8 mouse cellular contexts compared by ENCODE assay signal in genomic region chr8:114973002-114973461, GRCm38 (mm10).
DNase-seq lines count a peak whose midpoint lies in the region; ATAC-seq and TF ChIP-seq lines count a peak whose summit lies in the region.

No protein-coding gene starts in this region.

- no peak overlapping the region for H3K9ac ChIP-seq in hindbrain, postnatal 0 days (replicated peaks; ENCODE audit: low read length)
- H3K9ac ChIP-seq in hindbrain, embryonic 13.5 days, result no peak overlapping the region
- no peak overlapping the region for H3K9ac ChIP-seq in heart, adult 2 months (ENCODE audit: low read depth, low read length)

- 31% methylated on average over 12 of the region's 12 CpGs for WGBS in hindbrain, postnatal 0 days
- WGBS in hindbrain, embryonic 13.5 days, result 35% methylated on average over 12 of the region's 12 CpGs
- 15% methylated on average over 12 of the region's 12 CpGs for WGBS in heart, adult 2 months

- no peaks in the 10 kb centered on the region for H3K36me3 ChIP-seq in hindbrain, postnatal 0 days (ENCODE audit: insufficient read depth, low read length)
- H3K36me3 ChIP-seq in hindbrain, embryonic 13.5 days, result no peaks in the 10 kb centered on the region
- no peaks in the 10 kb centered on the region for H3K36me3 ChIP-seq in heart, adult 2 months (ENCODE audit: control insufficient read depth, insufficient read depth, low read length)

- DNase-seq in hindbrain, postnatal 0 days (ENCODE audit: low spot score), result no peak
- DNase-seq in heart, adult 2 months, result peak; percentile 33 to 41
- peak; percentile 22 to 26 for DNase-seq in left cerebral cortex, postnatal 25 days (ENCODE audit: low spot score in 2 of 2)
- no peak for DNase-seq in kidney, adult 9 months
- no peak for DNase-seq in urinary bladder, adult 2 months (ENCODE audit: low spot score)
- no peak for DNase-seq in kidney, adult 11 months

- H3K9me3 ChIP-seq in hindbrain, postnatal 0 days (ENCODE audit: low read length), result peaks cover 2% of the 10 kb centered on the region; the same call in 1 of the 2 replicates
- no peaks in the 10 kb centered on the region for H3K9me3 ChIP-seq in hindbrain, embryonic 13.5 days

- H3K4me2 ChIP-seq in hindbrain, postnatal 0 days (ENCODE audit: low read depth, low read length), result 0 out of 2 replicates have a peak overlapping the region, but pooled peaks have one; percentile 3
- no peak overlapping the region for H3K4me2 ChIP-seq in hindbrain, embryonic 13.5 days

- peak; percentile 40; the same call in 1 of the 2 replicates for TF ChIP-seq POLR2A in heart, adult 2 months (IDR thresholded peaks at IDR 0.05; ENCODE audit: insufficient read depth, low read depth, low read length)

- H3K27ac ChIP-seq in hindbrain, postnatal 0 days, result no peak overlapping the region
- H3K27ac ChIP-seq in hindbrain, embryonic 13.5 days, result no peak overlapping the region
- H3K27ac ChIP-seq in heart, adult 2 months, result peak overlapping the region; percentile 84

- intact Hi-C loops in heart, adult 2 months (cut with DNase I), result loop anchor here (5.0 kb wide), 2 partner anchors 431 to 521 kb away; no protein-coding TSS in a partner anchor
- intact Hi-C loops in left cerebral cortex, postnatal 25 days (cut with DNase I), result loop anchor here (5.0 kb wide), 3 partner anchors 431 to 734 kb away; partner anchors contain the start of gene Maf

- H3K79me2 ChIP-seq in heart, adult 2 months (replicated peaks; ENCODE audit: control insufficient read depth, insufficient read depth, low read length), result no peaks in the 10 kb centered on the region

- H3K27me3 ChIP-seq in hindbrain, postnatal 0 days (ENCODE audit: insufficient read depth, low read length), result no peaks in the 10 kb centered on the region
- H3K27me3 ChIP-seq in hindbrain, embryonic 13.5 days, result 0 out of 2 replicates have a peak, but pooled peaks cover 8% of the 10 kb centered on the region
- no peaks in the 10 kb centered on the region for H3K27me3 ChIP-seq in heart, adult 2 months (ENCODE audit: control insufficient read depth, insufficient read depth, low read length)

- TF ChIP-seq EP300 in heart, adult 2 months (IDR thresholded peaks at IDR 0.05; ENCODE audit: insufficient read depth, low read depth, low read length), result peak; percentile 55; the same call in 1 of the 2 replicates

- ATAC-seq in hindbrain, postnatal 0 days, result no peak
- ATAC-seq in hindbrain, embryonic 13.5 days (ENCODE audit: low FRiP score), result no peak
- ATAC-seq in CD4-positive, CD25-positive, alpha-beta regulatory T cell, adult 4 months, result peak; percentile 70

- TF ChIP-seq CTCF in hindbrain, postnatal 0 days (IDR thresholded peaks at IDR 0.05; ENCODE audit: low read depth), result no peak
- TF ChIP-seq CTCF in heart, adult 2 months (IDR thresholded peaks at IDR 0.05), result no peak

- no peaks in the 10 kb centered on the region for H3K4me1 ChIP-seq in hindbrain, postnatal 0 days (ENCODE audit: insufficient read depth, low read length)
- H3K4me1 ChIP-seq in hindbrain, embryonic 13.5 days (replicated peaks), result 0 out of 2 replicates have a peak, but pooled peaks cover 4% of the 10 kb centered on the region
- H3K4me1 ChIP-seq in heart, adult 2 months (ENCODE audit: control insufficient read depth, insufficient read depth, low read length), result peaks cover 8% of the 10 kb centered on the region

- H3K4me3 ChIP-seq in hindbrain, postnatal 0 days (ENCODE audit: low read length), result no peak overlapping the region
- H3K4me3 ChIP-seq in hindbrain, embryonic 13.5 days, result no peak overlapping the region
- no peak overlapping the region; the same call in 1 of the 2 replicates for H3K4me3 ChIP-seq in heart, adult 2 months

Comparison
In these comparisons a context has a peak if more than half of its experiments do, and no peak if none do; other contexts are left out.
1. DNase-seq: peak in heart, adult 2 months (2 of 2) and left cerebral cortex, postnatal 25 days (2 of 2); none in hindbrain, postnatal 0 days (single experiment), kidney, adult 9 months (single experiment), urinary bladder, adult 2 months (single experiment) and kidney, adult 11 months (single experiment).